Mouse (Mus musculus) forebrain, embryonic 15.5 days (tissue): ENCODE measurements at regions not wholly inside any gene's neighbourhood (a gene's known extent, or its start where the extent isn't known, plus 50 kb on each side); places are given as distances from the start of the nearest gene placed in this dataset.
"Not testable (repeated sequence)": the region's sequence is repeated elsewhere in the genome, so short reads cannot be mapped to it uniquely, and the experiment has no call there.

Experiments
- ATAC-seq: fragments of 200-750 bp; cut with Nextera tagmentation; replicated peaks from 2 replicates; pipeline ENCODE4 v1.8.0; 2017; ENCODE audit warnings: mild to moderate bottlenecking, moderate TSS enrichment, moderate library complexity
- H3K27ac ChIP-seq: fragments of 300-500 bp; sonication (generic); replicated peaks from 2 replicates; pipeline ENCODE4 v1.5.1; 2015; ENCODE audit warnings: mild to moderate bottlenecking, inconsistent platforms
- H3K27me3 ChIP-seq: fragments of 300-500 bp; sonication (generic); 2 replicates; pipeline ENCODE4 v1.6.1; 2015; ENCODE audit warnings: inconsistent platforms
- H3K36me3 ChIP-seq: fragments of 300-500 bp; sonication (generic); 2 replicates; pipeline ENCODE4 v1.6.1; 2015; ENCODE audit warnings: mild to moderate bottlenecking, inconsistent platforms
- H3K4me1 ChIP-seq: fragments of 300-500 bp; sonication (generic); 2 replicates; pipeline ENCODE4 v1.6.1; 2015; ENCODE audit warnings: inconsistent platforms
- H3K4me2 ChIP-seq: fragments of 300-500 bp; sonication (generic); replicated peaks from 2 replicates; pipeline ENCODE4 v1.6.1; 2015; ENCODE audit warnings: mild to moderate bottlenecking, inconsistent platforms
- H3K4me3 ChIP-seq: fragments of 300-500 bp; sonication (generic); 2 replicates; pipeline ENCODE4 v1.5.1; 2015; ENCODE audit warnings: mild to moderate bottlenecking, inconsistent platforms
- H3K9ac ChIP-seq: fragments of 300-500 bp; sonication (generic); replicated peaks from 2 replicates; pipeline ENCODE4 v1.6.1; 2015; ENCODE audit warnings: mild to moderate bottlenecking, inconsistent platforms
- H3K9me3 ChIP-seq: fragments of 300-500 bp; sonication (generic); 2 replicates; pipeline ENCODE4 v1.6.1; 2016; ENCODE audit warnings: inconsistent platforms
- WGBS: fragments of 180-500 bp; shearing (Covaris S2); methylation state at CpG from one replicate; pipeline ENCODE4 v1.1.7; 2015; ENCODE audit warnings: mixed read lengths; 5-methylcytosine and 5-hydroxymethylcytosine counted together

DNA sequence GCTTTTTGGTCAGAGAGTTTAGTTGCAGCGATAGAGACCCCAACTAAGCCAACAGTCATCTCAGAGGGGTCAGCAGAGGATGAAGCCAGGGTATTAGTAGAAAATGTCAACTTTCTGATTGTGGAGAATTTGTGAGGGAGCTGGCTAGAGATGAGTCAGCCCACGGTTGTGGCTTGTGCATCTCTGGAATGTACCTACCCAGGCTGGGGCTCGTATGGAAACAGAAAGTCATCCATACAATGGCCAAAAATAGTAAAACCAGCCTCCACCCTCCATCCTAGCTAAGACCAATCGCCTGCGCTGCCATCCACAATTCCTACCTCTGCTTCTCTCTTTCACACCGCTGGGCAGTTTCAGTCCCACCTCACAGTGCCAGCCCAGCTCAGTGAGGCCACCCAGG is 94.9 kb downstream of the Gm5426 start:
- no peak overlapping the region for H3K4me2 ChIP-seq
- no peak overlapping the region for H3K9ac ChIP-seq
- 87% methylated on average over 6 of the region's 6 CpGs for WGBS
- H3K27me3 ChIP-seq = no peaks in the 10 kb centered on the region
- H3K4me3 ChIP-seq = no peak overlapping the region
- H3K4me1 ChIP-seq = no peaks in the 10 kb centered on the region
- no peak overlapping the region for H3K27ac ChIP-seq
- no peak for ATAC-seq
- H3K9me3 ChIP-seq = no peaks in the 10 kb centered on the region
- H3K36me3 ChIP-seq = no peaks in the 10 kb centered on the region

DNA sequence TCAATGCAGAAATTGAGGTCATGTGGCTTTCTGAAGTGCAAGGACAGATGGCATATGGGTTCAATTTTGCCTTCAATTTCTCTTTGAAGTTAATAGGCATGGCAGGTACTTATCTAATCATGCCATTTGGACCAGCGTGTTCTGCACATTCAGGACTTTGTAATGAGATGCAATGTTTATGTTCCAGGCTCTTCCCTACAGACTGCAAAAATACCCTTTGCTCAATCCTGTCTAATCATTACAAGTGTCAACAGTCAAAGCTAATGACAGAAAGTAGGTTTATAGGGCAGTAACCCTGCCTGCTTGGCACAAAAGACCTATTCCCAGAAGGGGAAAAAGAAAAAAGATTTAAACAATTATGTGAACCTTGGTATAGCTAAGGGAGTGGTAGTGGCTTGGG is 96.5 kb downstream of the Gm5426 start:
- H3K4me2 ChIP-seq = no peak overlapping the region
- no peaks in the 10 kb centered on the region for H3K9me3 ChIP-seq
- no peak overlapping the region for H3K4me3 ChIP-seq
- H3K9ac ChIP-seq = no peak overlapping the region
- no peaks in the 10 kb centered on the region for H3K27me3 ChIP-seq
- 38% methylated on average over 1 of the region's 1 CpGs for WGBS
- H3K4me1 ChIP-seq = no peaks in the 10 kb centered on the region
- ATAC-seq = no peak
- H3K27ac ChIP-seq = no peak overlapping the region
- no peaks in the 10 kb centered on the region for H3K36me3 ChIP-seq

DNA sequence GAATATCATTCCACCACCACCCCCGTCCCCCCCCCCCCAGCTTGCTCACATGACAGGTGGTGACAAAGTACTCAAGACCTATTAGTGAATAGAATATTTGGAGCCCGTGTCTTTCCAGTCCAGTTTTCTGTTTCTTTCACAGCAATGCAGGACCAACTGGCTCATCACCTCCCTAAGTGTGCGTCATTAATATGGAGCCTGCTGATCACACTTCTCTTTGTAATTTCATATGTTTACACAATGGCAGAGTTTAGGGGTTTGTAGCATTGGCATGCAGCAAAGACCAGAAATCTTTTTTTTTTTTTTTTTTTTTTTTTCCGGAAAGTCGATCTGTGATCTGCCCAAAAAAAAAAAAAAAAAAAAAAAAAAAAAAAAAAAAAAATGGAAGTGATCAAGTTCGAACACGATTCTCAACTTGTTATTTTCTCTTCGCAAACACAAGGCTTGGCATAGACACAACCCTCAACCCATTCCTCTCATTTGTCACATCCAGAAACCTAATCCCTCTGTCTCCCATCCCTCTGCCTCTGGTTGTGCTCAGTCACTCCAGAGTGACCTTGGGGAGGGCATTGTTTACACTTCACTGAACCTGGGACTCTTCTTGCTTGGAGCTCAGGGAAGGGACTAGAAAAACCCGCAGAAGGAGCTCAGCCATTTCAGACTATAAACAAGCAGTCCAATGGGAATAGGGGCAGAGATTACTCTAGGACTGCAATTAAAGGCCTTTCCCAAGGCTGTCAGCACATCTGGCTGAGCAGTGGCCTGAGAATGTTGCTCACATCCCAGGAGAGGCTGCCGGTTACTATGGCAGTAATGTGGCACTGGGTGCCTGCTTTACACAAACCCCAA is 98.4 kb downstream of the Gm5426 start:
- H3K4me3 ChIP-seq = no peak overlapping the region
- H3K27me3 ChIP-seq = no peaks in the 10 kb centered on the region
- 67% methylated on average over 8 of the region's 10 CpGs for WGBS
- H3K9me3 ChIP-seq = no peaks in the 10 kb centered on the region
- no peaks in the 10 kb centered on the region for H3K4me1 ChIP-seq
- no peaks in the 10 kb centered on the region for H3K36me3 ChIP-seq
- H3K4me2 ChIP-seq = no peak overlapping the region
- H3K9ac ChIP-seq = no peak overlapping the region
- no peak for ATAC-seq
- H3K27ac ChIP-seq = no peak overlapping the region

DNA sequence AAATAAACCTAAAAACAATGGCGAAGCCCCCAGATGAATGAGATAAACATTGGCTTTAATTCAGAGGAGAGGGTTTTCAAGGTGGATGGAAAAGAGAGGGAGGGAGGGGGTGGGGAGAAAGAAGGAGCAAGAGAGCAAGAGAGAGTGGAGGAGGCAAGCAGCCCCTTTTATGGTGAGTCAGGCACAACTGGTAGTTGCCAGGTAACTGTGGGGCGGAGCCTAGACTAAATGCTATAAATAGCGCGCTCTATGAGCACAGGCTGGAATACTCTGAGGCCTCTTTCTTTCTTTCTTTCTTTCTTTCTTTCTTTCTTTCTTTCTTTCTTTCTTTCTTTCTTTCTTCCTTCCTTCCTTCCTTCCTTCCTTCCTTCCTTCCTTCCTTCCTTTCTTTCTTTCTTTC is 99.6 kb downstream of the Gm5426 start:
- not testable (repeated sequence) for H3K36me3 ChIP-seq, H3K9me3 ChIP-seq, H3K4me3 ChIP-seq, H3K27me3 ChIP-seq, H3K4me1 ChIP-seq, ATAC-seq, H3K4me2 ChIP-seq, H3K9ac ChIP-seq, H3K27ac ChIP-seq
- WGBS = 86% methylated on average over 4 of the region's 4 CpGs

DNA sequence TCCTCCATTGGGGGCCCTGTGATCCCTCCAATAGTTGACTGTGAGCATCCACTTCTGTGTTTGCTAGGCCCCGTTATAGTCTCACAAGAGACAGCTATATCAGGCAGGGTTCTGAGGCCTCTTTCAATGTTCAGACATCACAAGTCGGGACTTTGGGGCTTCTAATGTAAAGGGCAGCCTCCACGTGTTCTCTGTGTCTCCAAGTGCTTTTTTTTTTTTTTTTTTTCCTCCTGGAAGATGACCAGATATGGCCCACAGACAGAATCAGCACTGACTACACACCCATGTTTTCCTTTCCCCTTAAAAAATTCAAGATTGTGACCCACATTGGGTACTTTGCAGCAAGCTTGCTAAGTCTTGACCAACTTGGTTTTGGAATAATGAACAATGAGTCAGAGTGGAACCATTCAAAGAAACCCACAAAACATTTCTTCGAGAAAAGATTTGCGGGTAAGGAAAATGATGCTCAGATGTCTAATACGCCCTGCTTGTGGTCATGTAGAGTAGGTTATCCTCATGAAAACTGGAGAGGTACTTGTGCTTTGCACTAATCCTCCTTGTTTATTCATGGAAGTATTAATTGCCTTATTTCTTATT is 100.5 kb downstream of the Gm5426 start:
- Histone ChIP-seq H3K9ac (no peak overlapping the region), H3K9me3 (no peaks in the 10 kb centered on the region), H3K27ac (no peak overlapping the region), H3K4me2 (no peak overlapping the region), H3K36me3 (no peaks in the 10 kb centered on the region), H3K27me3 (no peaks in the 10 kb centered on the region), H3K4me1 (no peaks in the 10 kb centered on the region), H3K4me3 (no peak overlapping the region)
- no peak for ATAC-seq
- 93% methylated on average over 6 of the region's 6 CpGs for WGBS

DNA sequence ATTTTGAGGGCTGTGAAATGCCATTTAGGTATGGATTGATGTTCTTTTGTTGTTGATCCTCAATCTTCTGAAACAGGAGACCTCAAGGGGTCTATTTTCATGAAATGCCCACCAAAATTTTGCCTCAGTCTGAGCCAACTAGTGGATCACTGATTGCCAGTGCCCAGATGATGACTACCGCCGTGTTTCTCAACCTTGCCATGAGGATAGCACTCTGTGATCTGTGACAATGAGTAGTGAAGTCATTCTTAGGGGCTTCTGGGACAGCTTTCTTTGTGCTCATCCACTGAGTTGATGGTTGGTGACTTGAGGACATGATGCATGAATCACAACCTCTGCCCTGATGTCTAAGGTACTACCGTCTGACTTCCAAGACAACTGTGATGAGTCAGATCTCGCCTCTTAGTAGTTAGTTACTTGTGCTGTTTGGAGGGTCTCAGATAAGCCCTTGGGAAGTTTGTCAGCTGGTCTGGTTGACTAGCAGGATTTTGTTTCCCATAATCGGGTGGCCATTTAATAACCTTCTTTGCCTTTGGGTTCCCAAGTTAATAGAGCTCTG is 101.2 kb downstream of the Gm5426 start:
- Histone ChIP-seq H3K36me3 (no peaks in the 10 kb centered on the region), H3K27me3 (no peaks in the 10 kb centered on the region), H3K4me2 (no peak overlapping the region), H3K4me1 (no peaks in the 10 kb centered on the region), H3K9me3 (no peaks in the 10 kb centered on the region), H3K27ac (no peak overlapping the region), H3K4me3 (no peak overlapping the region), H3K9ac (no peak overlapping the region)
- ATAC-seq = no peak
- 94% methylated on average over 5 of the region's 5 CpGs for WGBS

DNA sequence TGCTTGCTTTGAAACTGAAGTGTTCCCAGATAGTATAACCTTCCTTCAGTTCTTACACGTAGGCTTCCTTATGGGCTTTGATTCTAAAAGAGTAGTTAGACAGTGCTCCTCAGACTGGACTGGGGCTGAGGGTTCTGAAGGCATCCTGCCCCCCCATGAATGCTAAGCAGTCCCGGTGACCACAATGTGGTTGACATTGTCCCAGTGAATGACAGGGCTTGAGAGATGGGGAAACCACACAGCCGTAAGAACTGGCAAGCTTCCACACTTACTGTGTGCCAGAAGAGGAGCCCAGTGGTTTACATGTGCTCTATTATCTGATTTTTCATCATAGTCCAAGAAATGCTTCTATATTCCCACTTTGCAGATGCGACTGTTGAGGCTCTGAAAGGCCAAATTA is 101.8 kb downstream of the Gm5426 start:
- no peak overlapping the region for H3K27ac ChIP-seq
- no peak overlapping the region for H3K9ac ChIP-seq
- H3K36me3 ChIP-seq = no peaks in the 10 kb centered on the region
- WGBS = 89% methylated on average over 4 of the region's 4 CpGs
- H3K4me2 ChIP-seq = no peak overlapping the region
- H3K4me3 ChIP-seq = no peak overlapping the region
- H3K27me3 ChIP-seq = no peaks in the 10 kb centered on the region
- ATAC-seq = no peak
- H3K9me3 ChIP-seq = no peaks in the 10 kb centered on the region
- no peaks in the 10 kb centered on the region for H3K4me1 ChIP-seq

DNA sequence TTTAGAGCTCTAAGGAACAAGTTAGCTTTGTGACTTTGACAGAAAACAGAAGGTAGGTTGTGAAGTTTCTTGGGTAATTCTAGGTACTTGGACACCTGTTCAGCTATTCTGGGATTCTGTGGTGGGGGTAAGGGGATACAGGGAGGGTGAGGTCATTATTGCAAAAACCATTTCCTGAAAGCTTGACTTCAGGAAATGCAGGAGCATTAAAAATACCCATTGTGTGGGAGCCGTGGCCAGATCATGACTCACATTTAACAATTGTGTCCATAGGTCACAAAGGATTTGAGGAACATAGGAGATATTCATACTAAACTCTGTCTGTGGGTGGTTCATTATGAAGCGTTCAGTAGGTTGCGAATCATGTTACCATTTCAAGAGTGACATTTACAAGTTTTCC is 102.4 kb downstream of the Gm5426 start:
- Histone ChIP-seq H3K36me3 (no peaks in the 10 kb centered on the region), H3K9me3 (no peaks in the 10 kb centered on the region), H3K4me2 (no peak overlapping the region), H3K4me3 (no peak overlapping the region), H3K27me3 (no peaks in the 10 kb centered on the region), H3K27ac (no peak overlapping the region), H3K4me1 (no peaks in the 10 kb centered on the region), H3K9ac (no peak overlapping the region)
- 96% methylated on average over 3 of the region's 3 CpGs for WGBS
- no peak for ATAC-seq

DNA sequence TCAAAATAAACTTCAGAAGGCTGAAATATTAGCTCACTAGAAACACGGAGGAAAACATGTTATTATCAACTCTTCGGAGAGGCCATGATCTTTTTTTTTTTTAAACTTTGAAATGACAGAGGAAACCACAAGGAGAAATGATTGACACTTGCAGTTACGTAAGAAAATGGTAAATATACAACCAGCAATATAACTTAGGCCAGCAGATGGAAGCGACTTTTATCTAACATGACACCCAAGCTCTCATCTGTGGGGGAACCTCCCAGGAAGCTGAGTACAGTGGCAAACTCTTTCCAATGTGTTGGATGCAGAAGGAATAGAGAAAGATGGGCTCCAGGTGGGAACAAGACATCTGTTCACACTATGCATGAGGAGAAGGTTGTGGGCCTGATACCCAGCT is 104.2 kb downstream of the Gm5426 start:
- Histone ChIP-seq H3K4me2 (no peak overlapping the region), H3K36me3 (no peaks in the 10 kb centered on the region), H3K9ac (no peak overlapping the region), H3K27me3 (no peaks in the 10 kb centered on the region), H3K9me3 (no peaks in the 10 kb centered on the region), H3K27ac (no peak overlapping the region), H3K4me1 (no peaks in the 10 kb centered on the region), H3K4me3 (no peak overlapping the region)
- WGBS = 91% methylated on average over 4 of the region's 4 CpGs
- ATAC-seq = no peak

DNA sequence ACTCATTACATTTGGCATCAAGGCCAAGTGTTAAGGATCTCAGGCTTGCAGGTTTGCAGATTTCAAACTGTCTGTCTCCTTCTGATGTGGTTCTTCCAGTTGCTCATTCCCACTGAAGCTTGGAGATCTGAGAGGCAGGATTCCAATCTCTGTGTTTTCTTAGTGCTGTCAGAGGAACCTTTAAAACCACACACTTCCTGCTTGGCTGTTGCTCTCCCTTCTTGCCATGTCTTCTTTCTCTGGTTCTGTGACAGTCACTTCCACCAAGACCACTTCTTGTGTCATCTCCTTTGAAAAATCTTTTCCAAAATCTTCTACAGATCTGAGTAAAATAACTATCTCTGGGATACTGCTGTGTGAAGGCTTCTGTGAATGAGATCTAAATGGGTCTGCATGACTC is 117.3 kb downstream of the Gm5426 start:
- ATAC-seq = no peak
- Histone ChIP-seq H3K27me3 (no peaks in the 10 kb centered on the region), H3K4me1 (no peaks in the 10 kb centered on the region), H3K9me3 (no peaks in the 10 kb centered on the region), H3K9ac (no peak overlapping the region), H3K4me2 (no peak overlapping the region), H3K27ac (no peak overlapping the region), H3K4me3 (no peak overlapping the region), H3K36me3 (no peaks in the 10 kb centered on the region)

DNA sequence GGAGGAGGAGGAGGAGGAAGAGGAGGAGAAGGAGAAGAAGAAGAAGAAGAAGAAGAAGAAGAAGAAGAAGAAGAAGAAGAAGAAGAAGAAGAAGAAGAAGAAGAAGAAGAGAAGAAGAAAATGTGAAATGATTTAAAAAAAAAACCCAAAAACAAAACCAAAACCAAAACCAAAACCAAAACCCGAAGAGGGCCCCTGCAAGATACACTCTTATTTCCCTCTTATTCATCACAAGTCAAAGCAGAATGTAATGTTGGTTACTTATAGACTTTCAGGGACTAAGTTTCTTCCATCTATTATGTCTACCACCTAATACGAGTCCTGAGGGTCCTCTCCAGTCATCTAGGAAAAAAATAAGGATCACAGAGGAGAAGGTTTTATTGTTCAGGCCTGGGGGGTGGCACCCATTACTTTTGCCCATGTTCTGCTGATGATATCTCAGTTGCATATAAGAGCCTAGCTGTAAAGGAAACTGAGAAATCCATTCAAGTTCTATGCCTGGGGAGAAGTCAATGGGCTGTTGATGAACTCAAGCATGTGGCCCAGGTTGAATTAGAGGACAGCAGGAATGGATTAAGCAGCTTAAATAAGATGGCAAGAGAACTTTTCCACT is 118.0 kb downstream of the Gm5426 start:
- H3K9me3 ChIP-seq = no peaks in the 10 kb centered on the region
- no peak overlapping the region for H3K4me2 ChIP-seq
- ATAC-seq = no peak
- no peak overlapping the region for H3K9ac ChIP-seq
- H3K27me3 ChIP-seq = no peaks in the 10 kb centered on the region
- no peaks in the 10 kb centered on the region for H3K4me1 ChIP-seq
- H3K4me3 ChIP-seq = no peak overlapping the region
- H3K36me3 ChIP-seq = no peaks in the 10 kb centered on the region
- WGBS = 88% methylated on average over 2 of the region's 2 CpGs
- no peak overlapping the region for H3K27ac ChIP-seq

DNA sequence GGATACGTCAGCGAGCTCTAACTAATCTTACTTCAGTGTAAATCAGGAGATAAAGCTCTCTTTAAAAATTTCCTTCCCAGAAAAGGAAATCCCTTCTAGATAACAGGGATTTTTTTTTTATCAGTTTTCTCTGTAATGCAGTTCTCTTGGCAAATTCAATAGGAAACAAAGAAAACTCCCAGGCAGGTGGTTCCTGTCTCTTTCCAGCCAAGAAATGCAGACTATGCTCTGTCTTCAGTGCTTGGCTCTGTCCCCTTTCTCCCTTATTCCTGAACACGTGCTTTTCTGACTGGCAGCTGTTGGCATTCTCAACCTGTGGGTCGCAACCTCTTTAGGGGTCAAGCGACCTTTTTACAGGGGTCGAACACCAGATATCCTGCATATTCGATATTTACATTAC is 121.5 kb downstream of the Gm5426 start:
- H3K36me3 ChIP-seq = no peaks in the 10 kb centered on the region
- no peak overlapping the region for H3K27ac ChIP-seq
- no peak for ATAC-seq
- no peaks in the 10 kb centered on the region for H3K9me3 ChIP-seq
- WGBS = 87% methylated on average over 7 of the region's 7 CpGs
- no peak overlapping the region for H3K4me2 ChIP-seq
- no peaks in the 10 kb centered on the region for H3K4me1 ChIP-seq
- no peak overlapping the region for H3K4me3 ChIP-seq
- H3K27me3 ChIP-seq = no peaks in the 10 kb centered on the region
- no peak overlapping the region for H3K9ac ChIP-seq
